9 mouse cellular contexts compared by ENCODE assay signal in the genomic region with DNA sequence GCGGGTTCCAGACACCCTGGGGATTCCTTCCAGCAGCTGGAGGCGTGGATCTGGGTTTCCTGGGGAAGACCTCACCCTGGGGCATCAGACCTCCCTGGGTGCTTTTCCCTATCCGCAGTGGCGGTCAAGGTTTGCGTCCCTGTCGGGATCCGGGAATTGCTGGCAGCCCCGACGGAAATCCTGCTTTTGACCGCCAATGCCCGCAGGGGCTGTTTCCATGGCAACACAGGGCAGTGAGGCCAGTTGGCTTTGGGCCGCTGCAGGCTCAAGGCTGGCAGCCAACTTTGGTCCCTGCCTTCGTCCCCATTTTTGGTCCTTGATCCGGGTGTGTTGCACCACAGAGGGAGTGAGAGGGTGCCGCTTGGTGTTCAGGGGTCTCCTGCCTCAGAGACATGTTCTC. TPM values are rescaled to one million over a fixed set of nuclear protein-coding genes. Genes with fewer than 3 reads are reported as not detected.
A peak's percentile ranks its signal among the peaks of the same experiment; 100 is the strongest.
DNase-seq lines count a peak whose midpoint lies in the region; ATAC-seq and TF ChIP-seq lines count a peak whose summit lies in the region.
"Had no signal": no experiment of that assay in that cellular context is flagged by ENCODE, and none has a peak within 500 bp of the region (broad histone marks: within the 10 kb centered on the region; RNA-seq: fewer than 3 reads in every experiment).

No protein-coding gene starts in this region.

- ATAC-seq in intestine, embryonic 15.5 days, result no peak

- 32% methylated on average over 15 of the region's 15 CpGs for WGBS in spleen, adult 2 months
- 8% methylated on average over 15 of the region's 15 CpGs for WGBS in intestine, embryonic 15.5 days
- 7% methylated on average over 15 of the region's 15 CpGs for WGBS in small intestine, adult 2 months

- DNase-seq in spleen, adult 2 months (ENCODE audit: low read depth in 1 of 2, low spot score in 2 of 2), result no peak
- no peak for DNase-seq in spleen, adult 12 weeks (ENCODE audit: low spot score)
- peak; percentile 88 for DNase-seq in embryo, embryonic 10 days (ENCODE audit: low spot score)
- DNase-seq in gastrocnemius, postnatal 25 days, result peak; percentile 62
- DNase-seq in left cerebral cortex, postnatal 14 days (ENCODE audit: low spot score in 2 of 2), result peak; percentile 56 to 57
- peak; percentile 82 for DNase-seq in mesoderm, embryonic 11.5 days (ENCODE audit: low read depth, low spot score)

- peak overlapping the region; percentile 51 for H3K4me3 ChIP-seq in spleen, adult 2 months (ENCODE audit: extremely low read depth, insufficient read depth, insufficient read length)
- H3K4me3 ChIP-seq in intestine, embryonic 15.5 days (replicated peaks), result peak overlapping the region; percentile 29
- peak overlapping the region; percentile 52 for H3K4me3 ChIP-seq in small intestine, adult 2 months (ENCODE audit: low read depth, low read length)

- no peak for TF ChIP-seq CTCF in spleen, adult 2 months (IDR thresholded peaks at IDR 0.05; ENCODE audit: extremely low read depth, insufficient read depth, insufficient read length, insufficient replicate concordance)
- no peak for TF ChIP-seq CTCF in small intestine, adult 2 months (IDR thresholded peaks at IDR 0.05; ENCODE audit: extremely low read depth, insufficient read length, insufficient replicate concordance, low read depth, low read length)

- H3K27me3 ChIP-seq in spleen, adult 2 months (ENCODE audit: control insufficient read depth, insufficient read depth, low read length), result no peaks in the 10 kb centered on the region
- H3K27me3 ChIP-seq in intestine, embryonic 15.5 days (replicated peaks), result peaks cover 19% of the 10 kb centered on the region; the same call in 1 of the 2 replicates
- H3K27me3 ChIP-seq in small intestine, adult 2 months (ENCODE audit: control insufficient read depth, insufficient read depth, low read length), result no peaks in the 10 kb centered on the region; the same call in 1 of the 2 replicates
- H3K27me3 ChIP-seq: CH12.LX had no signal

- no peaks in the 10 kb centered on the region for H3K9me3 ChIP-seq in intestine, embryonic 15.5 days

- H3K4me1 ChIP-seq in spleen, adult 2 months (ENCODE audit: control insufficient read depth, insufficient read depth, insufficient read length), result peaks cover 65% of the 10 kb centered on the region
- H3K4me1 ChIP-seq in intestine, embryonic 15.5 days (replicated peaks), result peaks cover 27% of the 10 kb centered on the region
- peaks cover 31% of the 10 kb centered on the region for H3K4me1 ChIP-seq in small intestine, adult 2 months (ENCODE audit: control insufficient read depth, insufficient read depth, insufficient read length, low read length)

- peak overlapping the region; percentile 56 for H3K4me2 ChIP-seq in intestine, embryonic 15.5 days (replicated peaks)

- H3K27ac ChIP-seq in spleen, adult 2 months (ENCODE audit: insufficient read depth, low read length), result peak overlapping the region; percentile 96
- H3K27ac ChIP-seq in intestine, embryonic 15.5 days, result no peak overlapping the region
- H3K27ac ChIP-seq in small intestine, adult 2 months (ENCODE audit: insufficient read depth, low read depth, low read length), result peak overlapping the region; percentile 38; the same call in 1 of the 2 replicates

- peak overlapping the region; percentile 34 for H3K9ac ChIP-seq in intestine, embryonic 15.5 days

- intact Hi-C loops in left cerebral cortex, postnatal 14 days (cut with DNase I), result no loop called here

- TF ChIP-seq POLR2A in spleen, adult 2 months (IDR thresholded peaks at IDR 0.05; ENCODE audit: low read depth, low read length), result no peak
- no peak for TF ChIP-seq POLR2A in small intestine, adult 2 months (IDR thresholded peaks at IDR 0.05; ENCODE audit: low read depth, low read length)

- no peaks in the 10 kb centered on the region for H3K36me3 ChIP-seq in spleen, adult 2 months (ENCODE audit: control insufficient read depth, insufficient read depth, low read length)
- H3K36me3 ChIP-seq in intestine, embryonic 15.5 days, result no peaks in the 10 kb centered on the region
- no peaks in the 10 kb centered on the region for H3K36me3 ChIP-seq in small intestine, adult 2 months (ENCODE audit: control insufficient read depth, insufficient read depth, low read length)

RNA-seq across cellular contexts. Expression of gene Fgr, which starts 1.0 kb away (rescaled TPM):
- 37.5 and 39.9 TPM in 2 replicates for polyA plus RNA-seq in spleen, adult 2 months (2012; rRNA removed)
- under 1 TPM in 1 of 2 experiments, not detected in 1; 0.43 TPM for total RNA-seq in gastrocnemius, postnatal 25 days (2021)
- polyA plus RNA-seq in intestine, embryonic 15.5 days (2015; fragmentation: Nextera tagmentation; extraction: Ambion mirVana), result 2.3 and 3.7 TPM in 2 replicates
- total RNA-seq in left cerebral cortex, postnatal 14 days (2021), result not detected
- 3.5 and 3.8 TPM in 2 replicates for polyA plus RNA-seq in small intestine, adult 2 months (2012; rRNA removed)

RNA-seq across cellular contexts. Expression of gene Ahdc1, which starts 36.2 kb away (rescaled TPM):
- 24.3 and 25.1 TPM in 2 replicates for polyA plus RNA-seq in spleen, adult 2 months (2012; rRNA removed)
- 10 to 100 TPM; 29.3 to 32.8 TPM for total RNA-seq in gastrocnemius, postnatal 25 days (2021)
- polyA plus RNA-seq in intestine, embryonic 15.5 days (2015; fragmentation: Nextera tagmentation; extraction: Ambion mirVana), result 5.4 and 6.3 TPM in 2 replicates
- 10 to 100 TPM; 78.4 to 81.6 TPM for total RNA-seq in left cerebral cortex, postnatal 14 days (2021)
- 13.8 and 23.7 TPM in 2 replicates for polyA plus RNA-seq in small intestine, adult 2 months (2012; rRNA removed)

RNA-seq across cellular contexts. Expression of gene Fam76a, which starts 52.5 kb away (rescaled TPM):
- 7.2 and 9.1 TPM in 2 replicates for polyA plus RNA-seq in spleen, adult 2 months (2012; rRNA removed)
- total RNA-seq in gastrocnemius, postnatal 25 days (2021), result 10 to 100 TPM; 19.8 to 23.0 TPM
- polyA plus RNA-seq in intestine, embryonic 15.5 days (2015; fragmentation: Nextera tagmentation; extraction: Ambion mirVana), result 41.8 and 45.3 TPM in 2 replicates
- total RNA-seq in left cerebral cortex, postnatal 14 days (2021), result 10 to 100 TPM; 34.7 to 38.6 TPM
- 3.4 and 10.7 TPM in 2 replicates for polyA plus RNA-seq in small intestine, adult 2 months (2012; rRNA removed)

Comparison
In these comparisons a context has a peak if more than half of its experiments do, and no peak if none do; other contexts are left out.
1. DNase-seq: peak in embryo, embryonic 10 days (single experiment), gastrocnemius, postnatal 25 days (single experiment), left cerebral cortex, postnatal 14 days (2 of 2) and mesoderm, embryonic 11.5 days (single experiment); none in spleen, adult 2 months (0 of 2) and spleen, adult 12 weeks (single experiment).
2. Peak in every context shown above with its lines, with median percentiles within 50 percentile points of each other: H3K4me3 ChIP-seq.